Mouse (Mus musculus): ENCODE data around the gene Snupn. TPM values are rescaled to one million over a fixed set of nuclear protein-coding genes. Genes with fewer than 3 reads are reported as not detected.
"Not testable (repeated sequence)": the region's sequence is repeated elsewhere in the genome, so short reads cannot be mapped to it uniquely, and the experiment has no call there.

The Snupn gene
- total RNA-seq (2021) = 10 to 100 TPM; 16.7 to 16.9 TPM

GRCm38 (mm10) chr9:56950414-56951400 is at the start of gene Snupn:
TSS of gene Snupn (plus strand) at chr9:56950878.
- intact Hi-C loops (cut with DNase I) = no loop called here
- DNase-seq = peak; percentile 97

DNA sequence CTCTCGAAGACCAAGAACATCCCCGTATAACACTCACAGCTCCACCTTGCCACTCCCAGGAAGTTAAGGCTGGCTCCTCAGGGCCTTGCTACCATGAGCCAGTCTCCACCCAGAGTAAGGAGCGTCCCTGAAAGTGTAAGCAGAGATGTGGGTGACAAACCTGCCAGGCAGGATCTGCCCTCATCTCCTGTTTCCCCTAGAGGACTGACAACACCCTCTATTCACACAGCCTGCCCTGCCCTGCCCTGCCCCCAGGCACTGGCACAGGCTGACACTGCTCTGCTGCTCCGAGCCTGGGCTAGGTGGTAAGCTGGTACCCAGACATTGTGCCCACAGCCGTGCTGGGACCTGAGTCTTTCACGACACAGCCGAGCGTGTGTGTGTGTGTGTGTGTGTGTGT is 49.5 kb upstream of the Snupn start:
- no peak for DNase-seq
- intact Hi-C loops (cut with DNase I) = no loop called here

DNA sequence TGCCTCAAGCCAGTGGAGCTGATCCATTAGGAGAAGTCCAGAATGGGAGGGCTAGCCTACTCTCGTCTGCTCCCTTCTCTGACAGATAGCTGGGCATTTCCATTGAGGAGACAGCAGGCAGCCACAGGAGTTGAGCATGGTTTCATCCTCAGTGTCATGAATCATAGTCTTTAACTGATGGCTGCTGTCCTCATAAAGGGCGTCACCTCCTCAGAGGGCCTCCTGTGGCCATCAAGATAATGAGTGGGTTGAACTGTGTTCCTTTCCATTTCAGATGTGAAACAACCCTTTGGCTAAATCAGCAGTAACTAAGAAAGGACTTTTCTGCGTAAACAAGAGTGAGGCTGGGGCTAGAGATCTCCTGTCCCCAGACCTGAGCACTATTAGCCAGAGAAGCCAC is 47.0 kb upstream of the Snupn start:
- no peak for DNase-seq
- intact Hi-C loops (cut with DNase I) = no loop called here

DNA sequence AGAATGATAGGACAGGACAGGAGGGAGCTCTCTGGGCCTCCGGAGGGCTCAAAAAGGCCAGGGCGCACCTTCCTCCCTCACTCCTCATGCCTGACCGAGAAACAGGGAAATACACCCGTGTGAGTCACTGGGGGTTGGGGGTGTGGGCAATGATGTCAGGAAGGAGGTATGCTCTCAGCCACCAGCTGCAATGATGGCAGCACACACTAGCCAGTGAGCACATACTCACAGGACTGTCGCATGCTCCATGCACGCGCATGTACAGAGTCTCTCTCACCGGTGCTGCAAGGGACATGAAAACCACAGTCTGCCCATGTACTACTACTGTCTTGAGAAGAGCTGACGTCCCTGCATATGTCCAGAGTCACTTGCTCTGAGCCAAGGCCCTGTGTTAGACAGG is 43.1 kb upstream of the Snupn start:
- intact Hi-C loops (cut with DNase I) = no loop called here
- DNase-seq = no peak

- intact Hi-C loops (cut with DNase I) = not testable (repeated sequence)
Observed at GRCm38 (mm10) chr9:56909991-56910390, 40.7 kb upstream of the Snupn start.

GRCm38 (mm10) chr9:56911017-56911416 is 39.7 kb upstream of the Snupn start:
- intact Hi-C loops (cut with DNase I) = no loop called here

More at GRCm38 (mm10) chr9:56909991-56910390, 40.7 kb upstream of the Snupn start:
- not testable (repeated sequence) for DNase-seq

GRCm38 (mm10) chr9:56913991-56914390 is 36.7 kb upstream of the Snupn start:
- no peak for DNase-seq
- intact Hi-C loops (cut with DNase I) = no loop called here

More at GRCm38 (mm10) chr9:56911017-56911416, 39.7 kb upstream of the Snupn start:
- no peak for DNase-seq

- no peak for DNase-seq
- intact Hi-C loops (cut with DNase I) = no loop called here
Observed at GRCm38 (mm10) chr9:56915116-56915515, 35.6 kb upstream of the Snupn start.

DNA sequence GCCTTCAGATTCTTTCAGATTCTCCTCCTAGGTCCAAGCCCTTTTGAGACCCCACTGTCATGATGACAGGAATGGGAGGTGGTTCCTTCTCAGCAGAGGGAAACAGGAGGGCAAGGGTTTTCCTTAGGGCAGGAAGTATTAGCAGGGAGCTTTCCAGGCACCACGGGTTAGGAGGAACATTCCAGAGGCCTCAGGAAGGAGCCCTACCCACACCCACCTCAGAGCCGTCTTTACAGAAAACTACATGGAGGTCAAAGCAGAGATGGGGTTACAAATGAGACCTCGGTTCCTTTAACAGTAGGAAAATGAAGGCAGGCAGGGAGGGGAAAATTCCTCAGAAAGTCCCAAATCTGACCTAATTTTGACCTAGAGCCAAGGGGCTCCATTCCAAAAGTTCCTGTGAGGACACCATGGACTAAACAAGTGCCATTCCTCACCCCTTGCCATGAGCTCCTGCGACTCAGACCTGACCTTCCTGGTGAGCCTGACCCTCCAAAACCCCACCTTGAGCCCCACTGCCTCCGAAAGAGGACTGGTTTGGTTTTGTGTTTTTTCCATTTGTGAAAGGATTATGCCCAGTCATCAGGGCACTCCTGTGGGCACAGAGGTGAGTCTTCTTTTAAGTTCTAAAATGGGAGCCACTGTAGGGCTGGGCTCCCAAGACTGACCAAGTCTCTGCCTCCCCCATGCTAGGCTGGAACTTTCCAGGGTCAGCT is 34.8 kb upstream of the Snupn start:
- no peak for DNase-seq

DNA sequence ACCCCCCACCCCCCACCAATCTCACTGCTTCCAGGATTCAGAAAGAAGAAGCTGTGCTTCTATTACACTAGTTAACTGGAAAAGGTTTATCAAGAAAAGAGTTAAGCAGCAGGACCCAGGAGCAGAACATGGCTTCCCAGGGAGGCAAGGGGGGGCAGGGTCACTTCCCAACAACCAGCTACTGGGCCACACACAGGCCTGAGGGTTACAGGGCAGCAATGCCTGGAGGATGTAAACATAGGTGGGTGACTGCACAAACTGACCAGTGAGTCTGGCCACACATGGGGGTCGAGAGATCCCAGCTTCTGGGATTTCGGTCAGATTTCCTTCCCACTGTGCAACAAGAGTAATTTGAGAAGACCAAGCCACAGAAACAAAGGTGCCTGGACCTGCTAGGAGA is 33.5 kb upstream of the Snupn start:
- no peak for DNase-seq

More for the DNA sequence above, 34.8 kb upstream of the Snupn start:
- intact Hi-C loops (cut with DNase I) = no loop called here

DNA sequence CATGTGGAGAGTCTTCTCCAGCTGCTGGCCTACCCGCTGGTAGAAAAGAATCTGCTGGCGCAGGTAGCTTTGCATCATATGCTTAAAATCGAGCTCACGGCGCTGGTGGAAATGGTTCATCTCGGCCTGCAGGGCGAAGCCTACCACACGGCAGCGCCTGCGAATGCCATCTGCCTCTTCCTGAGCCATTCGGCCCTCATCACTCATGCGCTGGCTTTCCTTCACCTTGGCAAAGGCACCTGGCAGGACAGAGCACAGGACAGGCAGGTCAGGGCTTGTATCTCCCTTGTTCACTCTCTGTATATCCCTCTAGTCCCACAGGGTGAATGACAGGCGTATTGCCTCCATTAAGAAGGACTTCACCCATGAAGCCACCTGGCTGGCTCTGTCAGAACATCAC is 32.2 kb upstream of the Snupn start:
- no peak for DNase-seq
- intact Hi-C loops (cut with DNase I) = no loop called here

More for the DNA sequence above, 33.5 kb upstream of the Snupn start:
- intact Hi-C loops (cut with DNase I) = no loop called here

DNA sequence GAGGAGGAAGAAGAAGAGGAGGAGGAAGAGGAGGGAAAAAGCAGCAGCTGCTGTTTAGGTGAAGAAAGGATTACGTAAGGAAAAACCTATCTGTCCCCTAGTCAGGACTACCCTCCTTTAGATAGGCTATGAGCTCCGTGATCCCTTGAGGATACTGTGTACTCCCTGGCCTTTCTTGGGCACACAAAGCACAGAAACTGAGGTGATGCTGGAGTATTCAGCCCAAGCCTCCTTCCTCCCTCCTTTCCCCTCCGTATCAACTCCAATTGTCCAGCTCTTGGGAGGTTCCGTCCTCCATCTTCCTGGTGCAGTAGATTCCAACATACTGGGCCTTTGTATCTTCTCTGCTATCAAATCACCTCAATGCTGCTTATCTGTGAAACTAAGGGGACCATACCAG is 27.9 kb upstream of the Snupn start:
- intact Hi-C loops (cut with DNase I) = no loop called here
- no peak for DNase-seq

DNA sequence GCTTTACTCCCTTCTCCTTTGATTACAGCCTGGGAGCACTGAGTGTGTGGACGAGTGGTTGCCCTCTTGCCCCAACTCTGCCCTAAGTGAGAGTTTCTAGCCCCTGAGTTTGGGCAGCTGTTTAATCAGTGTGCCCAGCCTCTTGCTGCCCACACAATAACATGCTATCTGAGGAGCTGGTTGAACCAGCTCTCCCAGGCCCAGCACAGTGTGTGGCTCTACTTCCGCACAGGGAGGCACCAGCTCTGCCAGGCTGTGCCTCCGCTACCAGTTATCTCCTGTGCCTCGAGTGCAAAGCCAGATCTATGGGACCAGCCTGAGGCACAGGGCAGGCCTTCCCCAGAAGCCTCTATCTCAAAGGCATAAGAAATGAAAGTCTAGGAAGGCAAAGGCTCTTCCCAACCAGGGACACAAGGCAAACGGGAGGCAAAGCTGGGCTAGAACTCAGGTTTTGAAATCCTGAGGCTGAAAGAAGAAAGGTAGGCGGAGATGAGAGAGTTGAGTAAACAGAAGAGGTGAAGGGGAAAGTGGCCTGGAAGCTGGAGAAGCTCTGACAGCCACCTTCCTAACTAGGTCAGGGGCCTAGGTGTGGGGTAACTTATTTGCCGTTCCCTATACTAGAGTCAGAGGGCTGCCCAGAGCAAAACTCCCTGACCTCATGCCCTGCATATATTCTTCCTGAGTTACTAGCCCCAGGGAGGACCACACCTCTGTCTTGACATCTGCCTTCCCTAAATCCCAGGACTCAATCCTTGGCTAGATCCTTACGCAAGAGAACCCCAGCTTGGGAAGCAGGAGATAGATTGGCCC is 26.6 kb upstream of the Snupn start:
- intact Hi-C loops (cut with DNase I) = no loop called here
- DNase-seq = no peak

DNA sequence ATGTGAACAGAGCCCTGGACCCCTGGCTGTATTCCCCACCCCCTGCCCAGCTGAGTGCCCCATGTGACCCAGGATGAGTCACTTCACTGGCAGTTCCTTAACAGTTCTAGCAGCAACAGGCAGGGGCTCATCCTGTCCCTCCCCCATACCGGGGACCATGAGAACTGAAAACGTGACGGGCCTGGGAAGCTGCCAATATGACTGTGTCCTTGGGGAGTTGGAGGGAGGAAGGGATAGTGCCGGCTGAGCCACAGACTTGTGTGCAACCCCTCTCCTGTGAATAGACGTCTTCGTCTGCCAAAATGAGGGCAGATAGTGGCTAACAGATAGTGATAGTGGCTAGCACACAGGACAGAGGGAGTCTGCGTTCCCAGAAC is 26.0 kb upstream of the Snupn start:
- intact Hi-C loops (cut with DNase I) = no loop called here
- DNase-seq = peak; percentile 77

GRCm38 (mm10) chr9:56925291-56926024 is 25.2 kb upstream of the Snupn start:
- intact Hi-C loops (cut with DNase I) = no loop called here
- DNase-seq = no peak

DNA sequence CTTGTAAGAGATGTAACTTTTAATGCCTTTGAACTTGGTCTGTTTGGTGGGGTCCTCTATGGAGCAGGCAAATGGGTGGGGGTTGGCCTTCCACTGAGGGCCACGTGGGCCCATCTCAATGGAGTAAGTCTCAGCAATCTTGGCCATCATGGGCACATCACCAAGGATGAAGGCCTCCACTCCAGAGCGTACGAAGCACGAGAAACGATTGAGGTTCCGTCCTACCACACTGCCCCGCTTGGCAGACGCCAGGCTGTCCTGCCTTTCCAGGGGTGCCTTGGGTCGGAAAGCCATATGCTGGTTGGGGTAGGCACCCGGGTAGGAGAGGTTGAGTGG is 24.7 kb upstream of the Snupn start:
- no peak for DNase-seq
- intact Hi-C loops (cut with DNase I) = no loop called here

DNA sequence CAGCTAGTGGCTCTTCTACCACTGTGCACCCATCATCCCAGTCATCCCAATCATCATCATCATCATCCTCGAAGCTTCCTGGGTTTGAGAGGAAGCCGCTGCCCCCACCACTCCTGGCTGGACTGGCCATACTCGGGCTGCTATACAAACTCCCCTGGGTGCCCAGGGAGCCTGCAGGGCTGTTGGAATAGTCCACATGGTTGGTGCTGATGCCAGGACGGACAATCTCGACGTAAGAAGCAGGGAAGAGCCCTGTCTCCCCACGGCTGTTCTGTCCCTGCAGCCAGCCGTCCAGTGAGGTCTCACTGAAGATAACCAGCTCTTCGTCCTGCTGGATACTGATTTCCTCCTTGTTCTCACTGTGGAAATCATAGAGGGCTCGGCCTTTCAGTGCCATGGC is 24.3 kb upstream of the Snupn start:
- intact Hi-C loops (cut with DNase I) = no loop called here
- no peak for DNase-seq

DNA sequence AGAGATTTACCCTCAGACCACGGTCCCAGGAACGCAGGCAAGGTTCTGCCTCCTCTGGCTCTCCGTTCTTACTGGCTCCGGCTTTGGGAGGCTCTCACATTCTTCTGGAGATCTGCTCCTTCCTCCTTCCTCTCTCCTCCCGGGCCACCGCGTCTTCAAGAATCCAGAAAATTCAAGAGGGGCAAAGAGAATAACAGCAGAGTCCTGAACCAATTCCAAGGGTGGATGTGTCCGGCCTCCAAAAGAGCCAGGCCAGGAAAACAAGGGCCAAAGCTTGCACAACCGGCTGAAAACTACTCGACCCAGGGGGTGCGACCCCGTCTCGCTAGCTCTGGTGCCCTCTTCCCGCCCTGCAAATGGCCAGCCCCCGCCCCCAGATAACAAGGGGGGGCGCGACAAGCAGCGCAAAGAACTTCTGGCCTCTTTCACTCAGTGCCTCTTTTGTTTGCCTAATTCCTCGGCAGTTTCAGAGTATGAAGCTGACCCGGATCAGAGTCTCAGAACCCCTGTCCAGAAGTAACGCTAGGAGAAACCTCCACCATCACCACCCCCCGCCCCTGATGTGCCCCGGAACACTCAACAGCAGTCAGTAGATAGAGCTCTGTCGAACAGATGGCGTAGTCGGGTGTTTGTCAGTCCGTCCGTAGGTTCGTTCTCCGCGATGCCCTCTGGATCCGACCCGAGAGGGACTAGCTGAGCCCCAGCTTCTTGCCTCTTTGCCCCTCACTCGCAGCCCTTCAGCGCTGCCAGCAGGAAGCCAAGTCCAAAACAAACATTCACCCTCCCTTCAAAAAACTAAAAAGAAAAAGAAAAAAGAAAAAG is 23.3 kb upstream of the Snupn start:
- intact Hi-C loops (cut with DNase I) = no loop called here
- DNase-seq = peak; percentile 23

DNA sequence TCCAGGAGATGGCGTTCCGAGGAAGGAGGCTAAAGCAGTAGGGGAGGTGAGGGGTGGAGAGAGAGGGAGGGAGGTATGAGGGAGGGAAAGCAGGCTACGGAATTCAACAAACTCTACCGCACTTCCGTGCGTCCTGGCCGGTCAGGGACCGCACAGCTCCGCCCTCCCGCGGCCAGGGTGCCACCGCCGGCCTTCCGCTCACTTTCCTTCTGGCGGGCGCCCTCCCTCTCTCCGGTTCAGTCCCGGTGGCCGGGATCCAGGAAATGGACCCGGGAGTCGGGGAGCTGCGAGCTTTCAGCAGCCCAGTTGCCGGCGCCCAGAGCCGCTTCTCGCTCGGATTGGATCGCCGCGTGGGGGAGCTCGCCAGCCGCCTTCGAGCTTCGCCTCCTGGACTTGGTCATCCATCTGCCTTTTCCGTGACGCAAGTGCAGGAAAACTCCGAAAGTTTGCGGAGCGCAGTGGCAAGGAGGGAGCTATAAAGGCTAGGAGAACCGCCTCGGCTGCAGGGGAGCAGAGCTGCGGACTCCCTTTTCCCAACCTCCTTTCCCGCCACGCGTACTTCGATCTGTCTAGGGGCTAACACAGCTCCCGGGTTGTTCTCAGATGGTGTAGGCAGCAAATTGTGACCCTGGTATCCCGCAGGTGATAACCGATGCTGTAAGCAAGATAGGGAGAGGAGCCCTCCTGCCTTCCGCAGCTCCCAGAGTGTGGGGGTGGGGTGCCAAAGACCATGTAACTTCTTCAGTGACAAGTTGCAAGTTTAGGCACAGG is 22.5 kb upstream of the Snupn start, which contains the start of gene Snx33:
Gene Snx33 (minus strand): TSS at position 331 of the 771 bp plus-strand sequence.
- DNase-seq = peak; percentile 91
- intact Hi-C loops (cut with DNase I) = no loop called here

Measured in left cerebral cortex, postnatal 4 days (tissue).